Mouse (Mus musculus) limb, embryonic 15.5 days (tissue): ENCODE data around the gene Ifngr1. TPM values are rescaled to one million over a fixed set of nuclear protein-coding genes. Genes with fewer than 3 reads are reported as not detected.

Source experiments
- ATAC-seq: fragments of 200-750 bp; cut with Nextera tagmentation; 2 replicates; pipeline ENCODE4 v1.8.0; 2017; ENCODE audit warnings: low read depth, moderate TSS enrichment; ENCODE audit not compliant: insufficient number of reproducible peaks, low FRiP score, low TSS enrichment
- H3K27ac ChIP-seq: fragments of 300-500 bp; sonication (generic); 2 replicates; pipeline ENCODE4 v1.5.1; 2015; ENCODE audit warnings: moderate library complexity, mild to moderate bottlenecking, inconsistent platforms
- H3K27me3 ChIP-seq: fragments of 300-500 bp; sonication (generic); 2 replicates; pipeline ENCODE4 v1.6.1; 2015; ENCODE audit warnings: inconsistent platforms
- H3K36me3 ChIP-seq: fragments of 300-500 bp; sonication (generic); 2 replicates; pipeline ENCODE4 v1.6.1; 2015; ENCODE audit warnings: inconsistent platforms
- H3K4me1 ChIP-seq: fragments of 300-500 bp; sonication (generic); 2 replicates; pipeline ENCODE4 v1.6.1; 2015; ENCODE audit warnings: inconsistent platforms
- H3K4me2 ChIP-seq: fragments of 300-500 bp; sonication (generic); 2 replicates; pipeline ENCODE4 v1.6.1; 2015; ENCODE audit warnings: mild to moderate bottlenecking, inconsistent platforms
- H3K4me3 ChIP-seq: fragments of 300-500 bp; sonication (generic); 2 replicates; pipeline ENCODE4 v1.5.1; 2015; ENCODE audit warnings: mild to moderate bottlenecking, inconsistent platforms
- H3K9ac ChIP-seq: fragments of 300-500 bp; sonication (generic); 2 replicates; pipeline ENCODE4 v1.6.1; 2015; ENCODE audit warnings: inconsistent platforms
- H3K9me3 ChIP-seq: fragments of 300-500 bp; sonication (generic); 2 replicates; pipeline ENCODE4 v1.6.1; 2016; ENCODE audit warnings: inconsistent platforms
- WGBS: fragments of 180-500 bp; shearing (Covaris S2); methylation state at CpG from one replicate; pipeline ENCODE4 v1.1.7; 2015; 5-methylcytosine and 5-hydroxymethylcytosine counted together
- polyA plus RNA-seq: library from polyadenylated mRNA; unstranded; fragments of >200 nt; fragmentation: Nextera tagmentation; extraction: Ambion mirVana; gene quantifications from 2 replicates; pipeline ENCODE4 v1.2.1, GENCODE M21; 2015

Ifngr1 gene
- polyA plus RNA-seq, 1 experiment from 2014 or later, result 54.3 TPM

GRCm38 (mm10) chr10:19570716-19571115 lies 21.0 kb upstream of the Ifngr1 start:
- H3K4me1 ChIP-seq, result no peaks in the 10 kb centered on the region
- no peak overlapping the region for H3K4me2 ChIP-seq
- H3K9me3 ChIP-seq, result no peaks in the 10 kb centered on the region
- no peaks in the 10 kb centered on the region for H3K36me3 ChIP-seq
- H3K4me3 ChIP-seq, result no peak overlapping the region
- no peak overlapping the region for H3K9ac ChIP-seq
- H3K27ac ChIP-seq, result no peak overlapping the region
- WGBS, result 49% methylated on average over 1 of the region's 1 CpGs
- H3K27me3 ChIP-seq, result no peaks in the 10 kb centered on the region
- no peak for ATAC-seq

DNA sequence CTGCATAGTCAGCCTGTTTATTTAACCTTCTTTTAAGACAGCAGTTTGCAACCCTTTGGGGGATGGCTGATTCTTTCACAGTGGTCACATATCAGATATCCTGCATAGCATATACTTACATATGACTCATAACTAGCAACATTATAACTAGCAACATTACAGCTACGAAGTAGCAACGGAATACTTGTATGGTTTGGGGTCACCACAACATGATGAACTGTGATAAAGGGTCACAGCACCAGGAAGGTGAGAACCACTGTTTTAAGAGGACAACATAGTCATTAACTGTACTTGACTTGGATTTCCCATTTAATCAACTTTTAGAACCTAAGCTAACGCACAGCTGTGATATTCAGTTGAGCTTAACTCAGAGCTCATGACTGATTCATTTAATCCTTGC lies 14.2 kb upstream of the Ifngr1 start:
- no peaks in the 10 kb centered on the region for H3K27me3 ChIP-seq
- no peak overlapping the region for H3K27ac ChIP-seq
- H3K9me3 ChIP-seq, result no peaks in the 10 kb centered on the region
- no peak overlapping the region for H3K4me2 ChIP-seq
- H3K4me3 ChIP-seq, result no peak overlapping the region
- H3K9ac ChIP-seq, result no peak overlapping the region
- no peaks in the 10 kb centered on the region for H3K4me1 ChIP-seq
- ATAC-seq, result no peak
- no peaks in the 10 kb centered on the region for H3K36me3 ChIP-seq
- 76% methylated on average over 3 of the region's 3 CpGs for WGBS

GRCm38 (mm10) chr10:19578001-19578400 lies 13.7 kb upstream of the Ifngr1 start:
- H3K27me3 ChIP-seq, result no peaks in the 10 kb centered on the region
- no peaks in the 10 kb centered on the region for H3K9me3 ChIP-seq
- WGBS, result 41% methylated on average over 6 of the region's 6 CpGs

GRCm38 (mm10) chr10:19578409-19578986 lies 13.3 kb upstream of the Ifngr1 start:
- H3K4me2 ChIP-seq, result no peak overlapping the region
- H3K9ac ChIP-seq, result no peak overlapping the region
- no peak overlapping the region for H3K27ac ChIP-seq
- H3K27me3 ChIP-seq, result no peaks in the 10 kb centered on the region
- no peaks in the 10 kb centered on the region for H3K36me3 ChIP-seq
- ATAC-seq, result no peak
- no peaks in the 10 kb centered on the region for H3K9me3 ChIP-seq
- H3K4me3 ChIP-seq, result no peak overlapping the region
- no peaks in the 10 kb centered on the region for H3K4me1 ChIP-seq
- 48% methylated on average over 9 of the region's 9 CpGs for WGBS

More at GRCm38 (mm10) chr10:19578001-19578400, 13.7 kb upstream of the Ifngr1 start:
- Histone ChIP-seq H3K36me3 (no peaks in the 10 kb centered on the region), H3K9ac (no peak overlapping the region), H3K27ac (no peak overlapping the region), H3K4me3 (no peak overlapping the region), H3K4me1 (no peaks in the 10 kb centered on the region), H3K4me2 (no peak overlapping the region)
- ATAC-seq, result no peak

- 59% methylated on average over 3 of the region's 3 CpGs for WGBS
- no peaks in the 10 kb centered on the region for H3K27me3 ChIP-seq
- no peaks in the 10 kb centered on the region for H3K9me3 ChIP-seq
- H3K4me3 ChIP-seq, result no peak overlapping the region
- H3K4me2 ChIP-seq, result no peak overlapping the region
- H3K36me3 ChIP-seq, result no peaks in the 10 kb centered on the region
- no peak for ATAC-seq
- no peaks in the 10 kb centered on the region for H3K4me1 ChIP-seq
- H3K27ac ChIP-seq, result no peak overlapping the region
- no peak overlapping the region for H3K9ac ChIP-seq
Observed at GRCm38 (mm10) chr10:19580660-19581059, 11.1 kb upstream of the Ifngr1 start.

DNA sequence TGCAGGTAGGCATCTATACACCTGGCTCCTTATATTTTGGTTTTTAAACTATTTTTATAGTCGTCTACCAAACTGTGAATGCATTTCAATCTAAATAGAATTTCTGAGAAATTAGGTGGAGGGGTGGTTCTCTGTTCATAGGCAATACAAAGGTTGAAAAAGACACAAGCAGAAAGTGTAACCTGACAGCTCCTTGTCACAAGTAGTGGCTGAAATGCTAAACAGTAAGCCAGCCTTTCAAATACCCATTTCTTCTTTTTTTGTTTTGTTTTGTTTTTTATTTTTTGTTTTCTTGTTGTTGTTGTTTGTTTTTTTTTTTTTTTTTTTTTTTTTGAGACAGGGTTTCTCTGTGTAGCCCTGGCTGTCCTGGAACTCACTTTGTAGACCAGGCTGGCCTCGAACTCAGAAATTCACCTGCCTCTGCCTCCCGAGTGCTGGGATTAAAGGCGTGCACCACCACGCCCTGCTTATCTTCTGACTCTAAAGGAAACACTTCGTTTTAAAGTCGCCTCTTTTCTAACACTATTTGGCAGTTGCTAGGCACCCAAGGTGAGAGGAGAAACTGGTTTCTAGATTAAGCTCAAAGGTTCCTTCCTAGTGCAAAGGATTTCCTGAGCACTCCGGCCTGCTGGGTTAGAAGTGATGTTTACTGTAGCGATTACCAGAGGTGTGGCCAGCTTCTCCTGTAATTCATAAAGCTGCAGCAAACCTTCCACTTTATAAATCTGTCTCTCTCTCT lies 9.7 kb upstream of the Ifngr1 start:
- Histone ChIP-seq H3K36me3 (no peaks in the 10 kb centered on the region), H3K9ac (no peak overlapping the region), H3K4me2 (no peak overlapping the region), H3K4me1 (no peaks in the 10 kb centered on the region), H3K27ac (no peak overlapping the region), H3K9me3 (no peaks in the 10 kb centered on the region), H3K27me3 (no peaks in the 10 kb centered on the region), H3K4me3 (no peak overlapping the region)
- WGBS, result 73% methylated on average over 9 of the region's 9 CpGs
- no peak for ATAC-seq

DNA sequence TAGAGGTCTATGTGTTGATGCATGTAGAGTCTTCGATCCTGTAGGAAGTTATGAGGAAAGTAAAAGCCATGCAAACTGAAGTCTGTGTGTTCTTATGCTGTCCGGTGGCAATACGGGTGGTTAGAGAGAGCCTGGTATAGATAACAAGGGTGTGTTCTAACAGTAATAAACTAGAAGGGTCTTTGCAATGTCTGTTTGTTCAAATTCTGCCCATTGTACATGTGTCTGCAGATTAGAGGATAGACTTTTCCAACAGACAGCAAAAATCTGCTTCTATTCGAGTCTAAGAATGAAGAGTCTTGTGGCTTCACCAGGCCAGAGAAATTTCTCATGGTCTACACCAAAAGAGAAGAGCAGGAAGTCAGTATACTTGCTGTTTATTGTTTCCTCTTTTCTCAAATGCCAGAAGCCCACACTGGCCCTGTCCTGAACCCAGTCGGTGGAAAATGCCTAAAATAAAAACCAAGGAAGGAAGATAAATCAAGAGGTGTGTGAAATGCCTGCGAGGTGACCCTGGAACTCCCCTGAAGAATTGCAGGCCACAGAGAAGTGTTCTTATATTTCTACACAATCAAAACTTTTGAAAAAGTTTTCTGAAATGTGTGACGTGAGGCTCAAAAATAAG lies 8.8 kb upstream of the Ifngr1 start:
- no peak for ATAC-seq
- Histone ChIP-seq H3K4me2 (no peak overlapping the region), H3K9me3 (no peaks in the 10 kb centered on the region), H3K27ac (no peak overlapping the region), H3K27me3 (no peaks in the 10 kb centered on the region), H3K36me3 (no peaks in the 10 kb centered on the region), H3K4me1 (no peaks in the 10 kb centered on the region), H3K4me3 (no peak overlapping the region), H3K9ac (no peak overlapping the region)
- WGBS, result 68% methylated on average over 7 of the region's 7 CpGs

DNA sequence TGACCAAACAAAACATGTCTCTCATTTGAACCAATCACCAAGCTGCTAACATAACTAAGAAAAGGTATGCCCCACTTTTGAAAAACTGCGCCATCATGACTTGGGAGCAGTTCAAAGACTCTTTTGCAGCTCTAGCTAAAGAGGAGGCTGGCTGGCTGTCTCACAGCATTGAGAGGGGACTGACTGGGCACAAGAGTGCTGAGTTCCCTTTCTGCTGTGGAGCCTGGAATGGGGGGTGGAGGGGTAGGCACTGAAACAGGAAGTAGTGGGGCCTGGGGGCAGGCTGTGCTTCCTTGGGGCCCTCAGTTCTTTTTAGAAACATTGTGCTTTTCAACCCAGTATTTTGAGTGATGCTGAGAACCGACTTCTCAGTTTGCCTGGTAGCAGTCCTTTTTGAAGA lies 7.7 kb upstream of the Ifngr1 start:
- Histone ChIP-seq H3K4me1 (no peaks in the 10 kb centered on the region), H3K36me3 (no peaks in the 10 kb centered on the region), H3K4me3 (no peak overlapping the region), H3K9me3 (no peaks in the 10 kb centered on the region), H3K27ac (no peak overlapping the region), H3K27me3 (no peaks in the 10 kb centered on the region), H3K9ac (no peak overlapping the region), H3K4me2 (no peak overlapping the region)
- 63% methylated on average over 2 of the region's 2 CpGs for WGBS
- ATAC-seq, result no peak

DNA sequence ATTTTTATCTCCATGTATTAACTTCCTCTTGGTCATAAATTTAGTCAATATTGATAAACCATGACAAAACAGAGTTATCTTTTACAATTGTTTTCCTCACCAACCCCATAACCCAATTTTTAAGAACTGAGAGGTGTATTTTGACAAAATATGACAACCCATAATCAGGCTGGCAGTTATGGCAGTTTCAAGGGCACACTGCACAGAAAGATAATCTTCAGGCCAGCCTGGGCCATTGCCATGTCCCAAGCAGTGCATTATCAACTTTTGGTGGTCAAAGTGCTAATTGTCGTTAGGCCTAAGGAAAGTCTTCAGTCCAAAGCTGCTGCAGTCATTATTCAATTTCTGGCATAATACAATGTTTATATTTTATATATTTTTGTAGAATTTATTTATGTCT lies 6.9 kb upstream of the Ifngr1 start:
- no peaks in the 10 kb centered on the region for H3K27me3 ChIP-seq
- no peak overlapping the region for H3K27ac ChIP-seq
- H3K4me1 ChIP-seq, result no peaks in the 10 kb centered on the region
- ATAC-seq, result no peak
- H3K4me3 ChIP-seq, result no peak overlapping the region
- no peak overlapping the region for H3K9ac ChIP-seq
- no peak overlapping the region for H3K4me2 ChIP-seq
- H3K9me3 ChIP-seq, result no peaks in the 10 kb centered on the region
- H3K36me3 ChIP-seq, result no peaks in the 10 kb centered on the region
- WGBS, result 85% methylated on average over 1 of the region's 1 CpGs

DNA sequence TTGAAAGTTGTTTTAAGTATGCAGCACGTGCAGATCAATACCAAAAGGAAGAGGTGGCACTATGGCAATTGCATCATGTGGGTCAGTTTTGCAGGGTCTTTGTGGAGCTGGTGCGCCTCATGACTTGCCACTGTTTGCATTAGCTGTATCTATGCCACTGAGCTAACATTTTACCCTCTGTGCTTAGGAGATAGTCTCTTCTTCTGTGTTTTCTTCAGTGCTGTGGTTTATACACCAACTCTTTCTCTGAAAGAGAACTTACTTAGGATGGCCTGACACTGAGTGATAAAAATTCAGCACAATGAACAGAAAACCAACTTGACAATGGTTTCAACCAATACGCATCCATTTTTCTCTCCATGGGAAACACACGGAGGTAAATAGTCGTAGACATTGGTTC lies 5.9 kb upstream of the Ifngr1 start:
- Histone ChIP-seq H3K9me3 (no peaks in the 10 kb centered on the region), H3K27me3 (no peaks in the 10 kb centered on the region), H3K36me3 (no peaks in the 10 kb centered on the region), H3K4me3 (no peak overlapping the region), H3K4me2 (no peak overlapping the region), H3K4me1 (peaks cover 1% of the 10 kb centered on the region; the same call in 1 of the 2 replicates), H3K27ac (no peak overlapping the region), H3K9ac (no peak overlapping the region)
- 93% methylated on average over 5 of the region's 5 CpGs for WGBS
- no peak for ATAC-seq

DNA sequence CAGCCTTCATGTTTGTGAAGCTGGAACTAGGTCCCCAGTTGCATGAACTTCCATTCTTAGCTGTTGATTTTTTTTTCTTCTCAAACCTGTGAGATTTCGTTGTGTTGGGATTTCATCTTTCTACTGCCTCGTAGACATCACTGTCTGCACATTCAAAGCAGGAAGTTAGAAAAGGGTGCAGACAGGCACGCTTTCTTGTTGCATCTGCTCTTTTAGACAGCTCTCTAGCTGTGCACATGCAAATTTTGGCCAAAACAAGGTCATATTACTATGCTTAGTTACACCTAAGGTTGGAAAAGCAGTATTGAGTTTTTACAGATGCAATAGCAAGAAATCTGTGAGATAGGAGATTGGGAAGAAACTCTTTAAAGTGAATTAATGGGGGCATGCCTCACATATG lies 4.5 kb upstream of the Ifngr1 start:
- Histone ChIP-seq H3K27ac (no peak overlapping the region), H3K27me3 (no peaks in the 10 kb centered on the region), H3K4me3 (no peak overlapping the region), H3K4me2 (no peak overlapping the region), H3K9ac (no peak overlapping the region), H3K36me3 (no peaks in the 10 kb centered on the region), H3K9me3 (no peaks in the 10 kb centered on the region), H3K4me1 (peaks cover 8% of the 10 kb centered on the region; the same call in 1 of the 2 replicates)
- ATAC-seq, result no peak
- 68% methylated on average over 3 of the region's 3 CpGs for WGBS

GRCm38 (mm10) chr10:19589626-19590025 lies 2.1 kb upstream of the Ifngr1 start:
- H3K9ac ChIP-seq, result no peak overlapping the region
- no peaks in the 10 kb centered on the region for H3K9me3 ChIP-seq
- H3K4me2 ChIP-seq, result no peak overlapping the region
- no peak overlapping the region for H3K27ac ChIP-seq
- H3K4me3 ChIP-seq, result no peak overlapping the region
- no peak for ATAC-seq
- H3K27me3 ChIP-seq, result no peaks in the 10 kb centered on the region
- peaks cover 24% of the 10 kb centered on the region for H3K4me1 ChIP-seq
- WGBS, result 75% methylated on average over 12 of the region's 12 CpGs
- no peaks in the 10 kb centered on the region for H3K36me3 ChIP-seq
